Comparison of ENCODE assay signal across 21 mouse cellular contexts in the genomic region with DNA sequence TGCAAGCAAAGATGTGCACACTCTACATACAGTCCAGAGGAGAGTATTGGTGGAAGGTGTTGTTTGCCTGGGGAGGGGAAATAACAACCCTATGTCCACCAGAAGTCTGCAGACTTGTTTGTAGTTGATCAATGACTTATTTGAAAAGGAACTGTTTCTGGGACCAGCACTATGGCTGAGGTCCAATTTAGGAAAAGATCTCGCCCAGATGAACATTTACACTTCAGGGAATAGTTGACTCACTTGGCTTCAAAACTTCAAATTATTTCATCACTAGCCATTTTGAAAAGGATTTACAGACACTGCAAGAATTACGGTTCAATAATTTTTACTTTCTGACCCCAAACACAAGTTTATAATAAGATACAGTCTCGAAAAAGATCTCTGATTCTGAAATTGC.
DNase-seq lines count a peak whose midpoint lies in the region; ATAC-seq lines count a peak whose summit lies in the region.
"Had no signal": no experiment of that assay in that cellular context is flagged by ENCODE, and none has a peak within 500 bp of the region (broad histone marks: within the 10 kb centered on the region; RNA-seq: fewer than 3 reads in every experiment).

No protein-coding gene starts in this region.

- H3K4me2 ChIP-seq in heart, embryonic 12.5 days, result no peak overlapping the region
- H3K4me2 ChIP-seq: embryonic facial prominence, embryonic 12.5 days; forebrain, embryonic 12.5 days; heart, embryonic 15.5 days had no signal

- intact Hi-C loops in gastrocnemius, postnatal 14 days (cut with DNase I; ENCODE audit: low total_unique reads), result no loop called here

- no peak overlapping the region for H3K27ac ChIP-seq in heart, embryonic 12.5 days (ENCODE audit: poor library complexity, severe bottlenecking)
- H3K27ac ChIP-seq: embryonic facial prominence, embryonic 12.5 days; forebrain, embryonic 12.5 days; heart, adult 2 months; heart, embryonic 15.5 days had no signal

- no peaks in the 10 kb centered on the region for H3K36me3 ChIP-seq in heart, embryonic 12.5 days
- H3K36me3 ChIP-seq: embryonic facial prominence, embryonic 12.5 days; forebrain, embryonic 12.5 days; heart, embryonic 15.5 days had no signal

- no peak for ATAC-seq in heart, embryonic 12.5 days (ENCODE audit: insufficient number of reproducible peaks, low FRiP score)
- ATAC-seq: forebrain, embryonic 16.5 days; hindbrain, embryonic 16.5 days; inflammation-experienced regulatory T-cells, adult 6 months; intestine, postnatal 0 days had no signal

- H3K4me3 ChIP-seq in heart, embryonic 12.5 days, result no peak overlapping the region
- H3K4me3 ChIP-seq: embryonic facial prominence, embryonic 12.5 days; forebrain, embryonic 12.5 days; heart, adult 2 months; heart, embryonic 15.5 days had no signal

- no peaks in the 10 kb centered on the region for H3K9me3 ChIP-seq in heart, embryonic 12.5 days (replicated peaks)
- H3K9me3 ChIP-seq: embryonic facial prominence, embryonic 12.5 days; forebrain, embryonic 12.5 days; heart, embryonic 15.5 days had no signal

- WGBS in heart, embryonic 12.5 days, result 77% methylated on average over 3 of the region's 3 CpGs

- H3K4me1 ChIP-seq in heart, embryonic 12.5 days (replicated peaks), result 0 out of 2 replicates have a peak, but pooled peaks cover 3% of the 10 kb centered on the region
- H3K4me1 ChIP-seq: heart, embryonic 15.5 days had no signal

- no peaks in the 10 kb centered on the region for H3K27me3 ChIP-seq in heart, embryonic 12.5 days (replicated peaks)
- H3K27me3 ChIP-seq: embryonic facial prominence, embryonic 12.5 days; forebrain, embryonic 12.5 days; heart, embryonic 15.5 days had no signal

- DNase-seq in gastrocnemius, adult 18-20 months (ENCODE audit: low spot score), result peak; percentile 24
- DNase-seq in gastrocnemius, postnatal 14 days, result no peak
- peak; percentile 7 to 38 for DNase-seq in heart, adult 9 months (ENCODE audit: low spot score in 2 of 2)
- DNase-seq in NIH3T3 (ENCODE audit: low read depth), result peak; percentile 89
- no peak for DNase-seq in cerebellum, postnatal 14 days
- DNase-seq in spleen, postnatal 10 days (ENCODE audit: low spot score in 2 of 2), result no peak
- DNase-seq: adrenal gland, postnatal 10 days; cerebellum, adult 11 months; cerebellum, adult 8-10 months; cerebellum, postnatal 25 days; gastrocnemius, postnatal 36 days; heart, adult 2 months; kidney, adult 8-10 months had no signal

- H3K9ac ChIP-seq in heart, embryonic 12.5 days, result no peak overlapping the region
- H3K9ac ChIP-seq: embryonic facial prominence, embryonic 12.5 days; forebrain, embryonic 12.5 days; heart, embryonic 15.5 days had no signal

Comparison
In these comparisons a context has a peak if more than half of its experiments do, and no peak if none do; other contexts are left out.
1. DNase-seq: peak in gastrocnemius, adult 18-20 months (single experiment), heart, adult 9 months (2 of 2) and NIH3T3 (single experiment); none in gastrocnemius, postnatal 14 days (single experiment), cerebellum, postnatal 14 days (0 of 2) and spleen, postnatal 10 days (0 of 2).